ENCODE assay signal across 8 mouse cellular contexts in the genomic region with DNA sequence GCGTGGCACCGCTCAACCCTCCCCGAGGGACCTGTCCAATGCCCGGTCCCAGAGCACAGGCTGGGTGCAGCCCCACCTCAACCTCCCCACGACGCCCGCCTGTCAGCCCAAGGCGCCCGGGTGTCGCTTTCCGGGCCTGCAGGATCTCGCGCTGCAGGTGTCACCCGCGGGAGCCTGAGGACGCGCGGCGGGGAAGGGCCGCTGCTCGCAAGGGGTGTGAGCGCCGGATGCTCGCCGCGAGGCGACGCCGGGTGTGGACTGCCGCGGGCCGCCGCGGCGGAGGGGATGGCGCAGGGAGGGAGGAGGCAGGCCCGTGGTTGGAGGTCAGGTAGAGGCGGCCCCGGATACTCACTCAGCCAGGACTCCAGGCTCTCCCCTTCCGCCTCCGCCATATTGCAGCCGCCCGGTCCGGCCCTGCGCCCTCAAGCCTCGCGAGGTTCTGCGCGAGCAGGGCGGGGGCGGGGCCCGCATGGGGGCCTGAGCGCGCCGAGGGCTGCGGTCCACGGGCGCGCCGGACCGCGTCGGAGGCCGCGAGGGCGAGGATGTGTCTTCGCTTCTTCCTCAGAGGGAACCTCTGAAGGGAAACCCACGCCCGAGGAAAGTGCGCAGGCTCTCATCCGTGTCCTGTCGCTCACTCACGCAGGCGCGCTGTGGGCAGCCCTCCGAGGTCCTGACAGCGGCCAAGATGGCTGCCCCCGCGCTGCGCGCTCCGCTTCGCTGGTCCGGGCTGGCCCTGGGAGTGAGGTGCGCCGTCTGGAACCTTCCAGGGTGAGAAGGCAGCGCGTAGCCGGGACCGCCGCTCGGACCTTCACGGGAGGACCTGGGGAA. TPM values are rescaled to one million over a fixed set of nuclear protein-coding genes. Genes with fewer than 3 reads are reported as not detected.
DNase-seq lines count a peak whose midpoint lies in the region; ATAC-seq and TF ChIP-seq lines count a peak whose summit lies in the region.

Mrps7 (plus strand) TSS at position 450 of the 828 bp plus-strand sequence.
Gga3 (minus strand) TSS at position 576 of the 828 bp plus-strand sequence.

- H3K9me3 ChIP-seq in embryonic facial prominence, embryonic 13.5 days = no peaks in the 10 kb centered on the region
- H3K9me3 ChIP-seq in limb, embryonic 13.5 days = no peaks in the 10 kb centered on the region
- H3K9me3 ChIP-seq in midbrain, embryonic 16.5 days (replicated peaks; ENCODE audit: control insufficient read depth, low read length, poor library complexity, severe bottlenecking) = no peaks in the 10 kb centered on the region

- TF ChIP-seq CTCF in heart, adult 2 months (IDR thresholded peaks at IDR 0.05) = 0 out of 2 replicates have a peak, but pooled peaks have one; percentile 25

- no peaks in the 10 kb centered on the region for H3K27me3 ChIP-seq in embryonic facial prominence, embryonic 13.5 days
- H3K27me3 ChIP-seq in heart, adult 2 months (ENCODE audit: control insufficient read depth, insufficient read depth, low read length) = no peaks in the 10 kb centered on the region
- no peaks in the 10 kb centered on the region for H3K27me3 ChIP-seq in limb, embryonic 13.5 days
- H3K27me3 ChIP-seq in midbrain, embryonic 16.5 days (ENCODE audit: control insufficient read depth, insufficient read depth, low read depth, low read length) = no peaks in the 10 kb centered on the region

- H3K9ac ChIP-seq in embryonic facial prominence, embryonic 13.5 days = peak within 1 kb of the TSS; percentile 85
- H3K9ac ChIP-seq in heart, adult 2 months (ENCODE audit: low read depth, low read length) = peak within 1 kb of the TSS; percentile 93
- peak within 1 kb of the TSS; percentile 97 for H3K9ac ChIP-seq in limb, embryonic 13.5 days
- peak within 1 kb of the TSS; percentile 98 for H3K9ac ChIP-seq in midbrain, embryonic 16.5 days (ENCODE audit: low read depth, low read length)

- peak within 1 kb of the TSS; percentile 81 for H3K27ac ChIP-seq in embryonic facial prominence, embryonic 13.5 days
- H3K27ac ChIP-seq in heart, adult 2 months = peak within 1 kb of the TSS; percentile 100
- H3K27ac ChIP-seq in limb, embryonic 13.5 days = peak within 1 kb of the TSS; percentile 83
- peak within 1 kb of the TSS; percentile 96 for H3K27ac ChIP-seq in midbrain, embryonic 16.5 days (ENCODE audit: low read length)

- peak; percentile 83 for TF ChIP-seq EP300 in heart, adult 2 months (IDR thresholded peaks at IDR 0.05; ENCODE audit: insufficient read depth, low read depth, low read length)

- H3K4me3 ChIP-seq in embryonic facial prominence, embryonic 13.5 days = peak within 1 kb of the TSS; percentile 76
- H3K4me3 ChIP-seq in heart, adult 2 months = peak within 1 kb of the TSS; percentile 69
- peak within 1 kb of the TSS; percentile 98 for H3K4me3 ChIP-seq in limb, embryonic 13.5 days
- peak within 1 kb of the TSS; percentile 99 for H3K4me3 ChIP-seq in midbrain, embryonic 16.5 days (ENCODE audit: low read depth, low read length)

- WGBS in embryonic facial prominence, embryonic 13.5 days = under 1% methylated on average over 93 of the region's 93 CpGs
- WGBS in heart, adult 2 months = under 1% methylated on average over 92 of the region's 93 CpGs
- WGBS in limb, embryonic 13.5 days = under 1% methylated on average over 86 of the region's 93 CpGs
- under 1% methylated on average over 81 of the region's 93 CpGs for WGBS in midbrain, embryonic 16.5 days

- peak; percentile 89 for ATAC-seq in embryonic facial prominence, embryonic 13.5 days (ENCODE audit: insufficient number of reproducible peaks, insufficient read depth, low FRiP score, low TSS enrichment, low read depth)
- peak; percentile 97 for ATAC-seq in limb, embryonic 13.5 days (ENCODE audit: low FRiP score, low read depth)
- ATAC-seq in midbrain, embryonic 16.5 days = peak; percentile 96

- peak within 1 kb of the TSS; percentile 90 for H3K4me2 ChIP-seq in embryonic facial prominence, embryonic 13.5 days
- peak within 1 kb of the TSS; percentile 97 for H3K4me2 ChIP-seq in limb, embryonic 13.5 days (replicated peaks)
- H3K4me2 ChIP-seq in midbrain, embryonic 16.5 days (ENCODE audit: low read length) = peak within 1 kb of the TSS; percentile 97

- peak; percentile 93 for DNase-seq in 3134 (ENCODE audit: extremely low read depth, insufficient read length, low spot score)
- DNase-seq in adrenal gland, postnatal 36 days = peak; percentile 94 to 97
- DNase-seq in heart, adult 2 months = peak; percentile 97 to 98
- peak; percentile 91 for DNase-seq in kidney, adult 8-10 months
- DNase-seq in spleen, postnatal 10 days (ENCODE audit: low spot score in 2 of 2) = peak; percentile 95 to 96

- intact Hi-C loops in heart, adult 2 months (cut with DNase I) = loop anchor here (2.0 to 5.0 kb wide), 2 partner anchors 39 to 191 kb away; partner anchors contain the start of gene Nup85

- TF ChIP-seq POLR2A in heart, adult 2 months (IDR thresholded peaks at IDR 0.05; ENCODE audit: insufficient read depth, low read depth, low read length) = peak; percentile 85

- H3K4me1 ChIP-seq in embryonic facial prominence, embryonic 13.5 days = peaks cover 23% of the 10 kb centered on the region
- H3K4me1 ChIP-seq in heart, adult 2 months (ENCODE audit: control insufficient read depth, insufficient read depth, low read length) = peaks cover 9% of the 10 kb centered on the region
- H3K4me1 ChIP-seq in limb, embryonic 13.5 days = peaks cover 32% of the 10 kb centered on the region
- peaks cover 26% of the 10 kb centered on the region for H3K4me1 ChIP-seq in midbrain, embryonic 16.5 days (ENCODE audit: control insufficient read depth, insufficient read depth, low read length)

- H3K79me2 ChIP-seq in heart, adult 2 months (replicated peaks; ENCODE audit: control insufficient read depth, insufficient read depth, low read length) = peaks cover 3% of the 10 kb centered on the region

- H3K36me3 ChIP-seq in embryonic facial prominence, embryonic 13.5 days = peaks cover 53% of the 10 kb centered on the region
- no peaks in the 10 kb centered on the region; the same call in 1 of the 2 replicates for H3K36me3 ChIP-seq in heart, adult 2 months (ENCODE audit: control insufficient read depth, insufficient read depth, low read length)
- H3K36me3 ChIP-seq in limb, embryonic 13.5 days = peaks cover 52% of the 10 kb centered on the region
- peaks cover 12% of the 10 kb centered on the region for H3K36me3 ChIP-seq in midbrain, embryonic 16.5 days (ENCODE audit: control insufficient read depth, insufficient read depth, low read length)

RNA-seq across cellular contexts. Expression of gene Mrps7, which starts in this region (rescaled TPM):
- 100 to 1,000 TPM in 1 of 2 experiments, 10 to 100 TPM in 1; 97.7 to 102 TPM for total RNA-seq in adrenal gland, postnatal 36 days (2021)
- 92.8 and 95.6 TPM in 2 replicates for polyA plus RNA-seq in embryonic facial prominence, embryonic 13.5 days (2015; fragmentation: Nextera tagmentation; extraction: Ambion mirVana)
- 10 to 100 TPM; 74.6 to 80.1 TPM for total RNA-seq in heart, adult 2 months (2021)
- polyA plus RNA-seq in heart, adult 2 months (2012; rRNA removed) = 33.9 and 40.2 TPM in 2 replicates
- polyA plus RNA-seq in limb, embryonic 13.5 days (2015; fragmentation: Nextera tagmentation; extraction: Ambion mirVana) = 91.6 and 93.5 TPM in 2 replicates
- polyA plus RNA-seq in midbrain, embryonic 16.5 days (2015; fragmentation: Nextera tagmentation; extraction: Ambion mirVana) = 75.6 and 77.0 TPM in 2 replicates

RNA-seq across cellular contexts. Expression of gene Gga3, which starts in this region (rescaled TPM):
- total RNA-seq in adrenal gland, postnatal 36 days (2021) = 10 to 100 TPM; 25.3 to 30.7 TPM
- 18.9 and 24.6 TPM in 2 replicates for polyA plus RNA-seq in embryonic facial prominence, embryonic 13.5 days (2015; fragmentation: Nextera tagmentation; extraction: Ambion mirVana)
- 10 to 100 TPM; 16.5 to 20.3 TPM for total RNA-seq in heart, adult 2 months (2021)
- 15.4 and 17.1 TPM in 2 replicates for polyA plus RNA-seq in heart, adult 2 months (2012; rRNA removed)
- 18.1 and 20.9 TPM in 2 replicates for polyA plus RNA-seq in limb, embryonic 13.5 days (2015; fragmentation: Nextera tagmentation; extraction: Ambion mirVana)
- polyA plus RNA-seq in midbrain, embryonic 16.5 days (2015; fragmentation: Nextera tagmentation; extraction: Ambion mirVana) = 34.7 and 37.5 TPM in 2 replicates

Comparison
In these comparisons a context has a peak if more than half of its experiments do, and no peak if none do; other contexts are left out.
1. Peak in every context shown above with its lines: DNase-seq, ATAC-seq, H3K4me3 ChIP-seq and H3K27ac ChIP-seq.